Mouse (Mus musculus): Measurements from ENCODE around the gene Pigyl. TPM values are rescaled to one million over a fixed set of nuclear protein-coding genes. Genes with fewer than 3 reads are reported as not detected.
A peak's percentile ranks its signal among the peaks of the same experiment; 100 is the strongest.

Pigyl gene
- polyA plus RNA-seq, 1 experiment = 47.7 TPM

GRCm38 (mm10) chr9:22155614-22156013 lies 1.0 kb upstream of the Pigyl start:
- Histone ChIP-seq H3K4me1 (ENCODE audit: control insufficient read depth, insufficient read depth, insufficient read length, low read length) (peaks cover 4% of the 10 kb centered on the region), H3K4me3 (ENCODE audit: insufficient read depth, low read depth, low read length) (peak overlapping the region; percentile 43), H3K27ac (replicated peaks; ENCODE audit: low read depth, low read length) (no peak overlapping the region)

- peak overlapping the region; percentile 96 for H3K4me3 ChIP-seq (ENCODE audit: insufficient read depth, low read depth, low read length)
- no peak overlapping the region for H3K27ac ChIP-seq (replicated peaks; ENCODE audit: low read depth, low read length)
- H3K4me1 ChIP-seq (ENCODE audit: control insufficient read depth, insufficient read depth, insufficient read length, low read length) = peaks cover 4% of the 10 kb centered on the region
Measured at GRCm38 (mm10) chr9:22157516-22158265, 1.0 kb downstream of the Pigyl start.

DNA sequence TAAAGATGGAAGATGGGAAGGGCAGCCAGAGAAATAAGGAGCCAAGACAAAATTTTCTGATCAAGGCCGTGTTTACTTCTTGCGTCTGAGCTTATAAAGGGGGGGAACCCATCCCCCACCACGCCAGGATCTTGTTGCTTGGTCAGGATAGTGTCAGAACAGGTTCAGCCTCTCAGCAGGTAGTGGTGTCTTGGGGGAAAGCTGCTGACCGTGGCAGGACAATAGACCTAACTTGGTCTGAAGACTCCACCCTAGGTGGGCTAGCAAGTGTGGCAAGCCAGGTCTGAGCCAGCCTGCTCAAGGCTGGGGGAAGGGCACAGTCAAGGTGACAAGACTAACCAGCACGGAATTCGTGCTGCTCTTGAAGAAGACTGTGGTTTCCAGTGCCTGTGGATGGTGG lies 4.7 kb downstream of the Pigyl start:
- no peak overlapping the region for H3K27ac ChIP-seq (replicated peaks; ENCODE audit: low read depth, low read length)
- peaks cover 4% of the 10 kb centered on the region for H3K4me1 ChIP-seq (ENCODE audit: control insufficient read depth, insufficient read depth, insufficient read length, low read length)
- H3K4me3 ChIP-seq (ENCODE audit: insufficient read depth, low read depth, low read length) = no peak overlapping the region

DNA sequence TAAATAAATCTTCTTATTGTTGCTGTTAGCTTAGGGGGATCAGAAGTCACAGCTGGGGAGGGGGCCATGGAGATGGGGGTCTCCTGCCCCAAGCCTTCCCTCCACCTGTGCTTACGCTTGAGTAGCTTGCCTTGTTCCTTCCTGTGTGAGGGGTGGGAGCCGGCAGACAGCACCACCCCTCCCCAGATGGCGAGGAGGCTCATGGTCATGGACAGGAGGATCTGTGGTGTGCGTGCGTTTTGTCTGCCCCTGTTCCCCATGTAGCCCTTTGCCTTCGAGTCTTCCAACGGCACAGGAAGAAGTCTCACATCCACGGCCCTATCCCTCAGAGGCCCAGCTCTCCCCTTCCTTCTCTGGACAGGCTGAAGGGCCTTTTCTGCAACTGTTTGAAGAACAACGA lies 5.7 kb downstream of the Pigyl start:
- Histone ChIP-seq H3K27ac (replicated peaks; ENCODE audit: low read depth, low read length) (no peak overlapping the region), H3K4me3 (ENCODE audit: insufficient read depth, low read depth, low read length) (no peak overlapping the region), H3K4me1 (ENCODE audit: control insufficient read depth, insufficient read depth, insufficient read length, low read length) (peaks cover 4% of the 10 kb centered on the region)

DNA sequence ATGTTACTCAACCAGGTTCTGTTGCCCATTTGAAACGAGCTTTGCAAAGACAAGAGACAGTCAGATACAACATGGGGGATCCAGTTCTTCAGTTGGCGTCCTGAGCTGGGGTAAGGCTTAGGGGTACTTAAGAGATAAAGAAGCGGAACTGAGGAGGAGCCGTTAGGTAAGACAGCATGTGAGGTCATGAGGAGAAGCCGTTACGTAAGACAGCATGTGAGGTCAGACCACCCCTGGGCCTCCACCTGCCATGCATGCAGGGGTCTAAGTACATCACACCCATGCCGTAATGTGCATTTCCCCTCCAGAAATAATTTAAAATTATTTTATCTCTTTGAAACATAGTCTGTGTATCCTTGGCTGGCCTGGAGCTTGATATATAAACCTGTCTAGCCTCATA lies 6.3 kb downstream of the Pigyl start:
- H3K4me1 ChIP-seq (ENCODE audit: control insufficient read depth, insufficient read depth, insufficient read length, low read length) = no peaks in the 10 kb centered on the region
- H3K27ac ChIP-seq (replicated peaks; ENCODE audit: low read depth, low read length) = no peak overlapping the region
- H3K4me3 ChIP-seq (ENCODE audit: insufficient read depth, low read depth, low read length) = no peak overlapping the region

GRCm38 (mm10) chr9:22164711-22165668 lies 8.3 kb downstream of the Pigyl start:
- Histone ChIP-seq H3K4me3 (ENCODE audit: insufficient read depth, low read depth, low read length) (peak overlapping the region; percentile 80), H3K4me1 (ENCODE audit: control insufficient read depth, insufficient read depth, insufficient read length, low read length) (no peaks in the 10 kb centered on the region), H3K27ac (replicated peaks; ENCODE audit: low read depth, low read length) (no peak overlapping the region)

- H3K4me3 ChIP-seq (ENCODE audit: insufficient read depth, low read depth, low read length) = no peak overlapping the region
- no peaks in the 10 kb centered on the region for H3K4me1 ChIP-seq (ENCODE audit: control insufficient read depth, insufficient read depth, insufficient read length, low read length)
- H3K27ac ChIP-seq (replicated peaks; ENCODE audit: low read depth, low read length) = no peak overlapping the region
Measured at GRCm38 (mm10) chr9:22165964-22166363, 9.3 kb downstream of the Pigyl start.

DNA sequence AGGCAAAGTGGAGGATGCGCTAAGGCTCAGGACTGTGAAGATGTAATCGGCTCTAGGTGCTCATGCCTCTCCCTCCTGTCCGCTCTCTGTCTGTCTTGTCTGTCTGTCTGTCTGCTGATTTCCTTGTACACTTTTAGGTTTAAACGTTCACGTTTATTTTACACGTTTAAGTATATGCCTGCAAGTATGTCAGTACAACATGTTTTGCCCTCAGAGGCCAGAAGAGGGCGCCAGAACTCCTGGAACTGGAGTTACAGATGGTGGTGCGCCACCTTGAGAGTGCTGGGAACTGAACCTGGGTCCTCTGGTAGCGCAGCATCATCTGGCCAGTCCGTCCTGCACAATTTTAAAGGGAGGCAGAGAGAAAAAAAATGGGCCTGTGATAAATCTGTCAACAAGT lies 10.0 kb downstream of the Pigyl start:
- H3K27ac ChIP-seq (replicated peaks; ENCODE audit: low read depth, low read length) = no peak overlapping the region
- no peak overlapping the region for H3K4me3 ChIP-seq (ENCODE audit: insufficient read depth, low read depth, low read length)
- H3K4me1 ChIP-seq (ENCODE audit: control insufficient read depth, insufficient read depth, insufficient read length, low read length) = no peaks in the 10 kb centered on the region

GRCm38 (mm10) chr9:22167751-22168150 lies 11.1 kb downstream of the Pigyl start:
- Histone ChIP-seq H3K27ac (replicated peaks; ENCODE audit: low read depth, low read length) (no peak overlapping the region), H3K4me1 (ENCODE audit: control insufficient read depth, insufficient read depth, insufficient read length, low read length) (no peaks in the 10 kb centered on the region), H3K4me3 (ENCODE audit: insufficient read depth, low read depth, low read length) (no peak overlapping the region)

DNA sequence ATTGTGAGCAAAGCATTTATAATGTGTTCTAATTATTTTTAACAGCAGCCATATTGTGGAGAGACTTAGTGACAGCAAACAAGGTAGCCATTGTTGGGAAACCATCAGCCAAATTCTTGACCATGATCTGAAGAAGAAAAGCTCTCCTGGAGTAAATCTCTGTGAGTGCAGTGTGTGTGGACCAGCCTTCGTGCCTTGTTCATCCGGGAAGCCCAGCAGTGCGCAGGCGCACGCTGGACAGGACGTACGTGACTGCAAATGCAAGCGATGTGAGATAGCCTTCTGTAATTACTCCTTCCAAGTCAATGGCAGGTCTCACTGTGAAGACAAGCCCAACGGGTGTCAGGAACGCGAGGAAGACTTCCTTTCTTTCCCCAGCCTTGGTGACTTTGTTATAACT lies 12.7 kb downstream of the Pigyl start:
- no peak overlapping the region for H3K4me3 ChIP-seq (ENCODE audit: insufficient read depth, low read depth, low read length)
- H3K27ac ChIP-seq (replicated peaks; ENCODE audit: low read depth, low read length) = no peak overlapping the region
- H3K4me1 ChIP-seq (ENCODE audit: control insufficient read depth, insufficient read depth, insufficient read length, low read length) = no peaks in the 10 kb centered on the region

DNA sequence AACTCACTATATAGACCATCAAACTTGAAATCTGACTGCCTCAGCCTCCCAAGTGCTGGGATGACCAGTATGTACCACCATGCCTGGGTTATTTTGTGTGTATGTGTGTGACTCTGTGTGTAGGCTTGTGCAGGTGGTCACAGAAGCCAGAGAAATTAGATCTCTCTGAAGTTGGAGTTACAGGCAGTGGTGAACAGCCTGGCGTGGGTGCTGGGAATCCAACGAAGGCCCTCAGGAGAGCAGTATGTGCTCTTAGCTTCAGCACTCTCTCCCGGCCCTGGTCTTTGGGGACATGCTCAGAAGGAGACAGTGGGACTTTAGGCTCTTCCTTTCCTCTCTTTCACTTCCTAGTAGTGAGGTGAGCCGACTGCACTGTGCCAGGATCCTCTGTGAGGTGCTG lies 15.7 kb downstream of the Pigyl start:
- H3K27ac ChIP-seq (replicated peaks; ENCODE audit: low read depth, low read length) = no peak overlapping the region
- H3K4me1 ChIP-seq (ENCODE audit: control insufficient read depth, insufficient read depth, insufficient read length, low read length) = no peaks in the 10 kb centered on the region
- H3K4me3 ChIP-seq (ENCODE audit: insufficient read depth, low read depth, low read length) = no peak overlapping the region

- H3K4me3 ChIP-seq (ENCODE audit: insufficient read depth, low read depth, low read length) = peak within 1 kb of the TSS; percentile 55
- H3K27ac ChIP-seq (replicated peaks; ENCODE audit: low read depth, low read length) = peak within 1 kb of the TSS; percentile 61
- no peaks in the 10 kb centered on the region for H3K4me1 ChIP-seq (ENCODE audit: control insufficient read depth, insufficient read depth, insufficient read length, low read length)
Measured at GRCm38 (mm10) chr9:22188025-22188611, 31.5 kb downstream of the Pigyl start, which contains the start of gene Zfp872. Gene Zfp872 (plus strand): TSS chr9:22188090.

DNA sequence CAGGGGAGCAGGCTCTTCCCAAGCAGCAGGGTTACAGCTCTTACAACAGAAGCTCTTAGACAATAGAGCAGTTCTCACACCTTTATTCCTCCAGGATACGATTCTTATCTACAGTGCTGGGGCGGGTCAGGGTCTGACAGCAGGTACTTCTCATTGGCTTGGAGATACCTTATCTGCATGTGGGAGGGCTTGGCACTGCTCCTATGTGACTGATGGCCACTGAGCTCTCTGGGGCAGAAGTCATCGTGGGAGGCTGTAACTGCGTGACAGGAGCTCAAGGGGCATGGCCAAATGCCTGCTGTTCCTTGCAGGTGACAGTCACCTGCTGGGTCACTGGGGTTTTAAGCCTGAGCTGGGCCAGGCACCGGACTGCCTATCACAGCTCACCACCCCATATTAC lies 39.8 kb downstream of the Pigyl start:
- Histone ChIP-seq H3K4me3 (ENCODE audit: insufficient read depth, low read depth, low read length) (no peak overlapping the region), H3K4me1 (ENCODE audit: control insufficient read depth, insufficient read depth, insufficient read length, low read length) (no peaks in the 10 kb centered on the region), H3K27ac (replicated peaks; ENCODE audit: low read depth, low read length) (no peak overlapping the region)
